Mouse (Mus musculus) midbrain, embryonic 14.5 days (tissue): ENCODE measurements around the gene Ccl1. TPM values are rescaled to one million over a fixed set of nuclear protein-coding genes. Genes with fewer than 3 reads are reported as not detected.

ENCODE experiments used
- ATAC-seq: fragments of 200-750 bp; cut with Nextera tagmentation; 2 replicates; pipeline ENCODE4 v1.8.0; 2017; ENCODE audit warnings: moderate number of reproducible peaks, moderate library complexity; ENCODE audit not compliant: low FRiP score, low TSS enrichment
- DNase-seq: peaks from one replicate; pipeline ENCODE4 v3.0.0-alpha.2; 2015
- H3K27ac ChIP-seq: fragments of 300-500 bp; sonication (generic); replicated peaks from 2 replicates; pipeline ENCODE4 v1.5.1; 2014; ENCODE audit warnings: mild to moderate bottlenecking, low read depth, low read length, moderate library complexity
- H3K27me3 ChIP-seq: fragments of 300-500 bp; sonication (generic); 2 replicates; pipeline ENCODE4 v1.6.1; 2014; ENCODE audit warnings: low read length, control low read depth, mixed read lengths; ENCODE audit not compliant: control insufficient read depth, insufficient read depth
- H3K36me3 ChIP-seq: fragments of 300-500 bp; sonication (generic); 2 replicates; pipeline ENCODE4 v1.6.1; 2014; ENCODE audit warnings: low read length, control low read depth; ENCODE audit not compliant: control insufficient read depth, insufficient read depth
- H3K4me1 ChIP-seq: fragments of 300-500 bp; sonication (generic); 2 replicates; pipeline ENCODE4 v1.6.1; 2014; ENCODE audit warnings: mild to moderate bottlenecking, antibody characterized with exemption, low read length, control low read depth; ENCODE audit not compliant: control insufficient read depth, insufficient read depth
- H3K4me2 ChIP-seq: fragments of 300-500 bp; sonication (generic); 2 replicates; pipeline ENCODE4 v1.6.1; 2014; ENCODE audit warnings: mild to moderate bottlenecking, low read length, moderate library complexity
- H3K4me3 ChIP-seq: fragments of 300-500 bp; sonication (generic); replicated peaks from 2 replicates; pipeline ENCODE4 v1.5.1; 2014; ENCODE audit warnings: low read depth, low read length
- H3K9ac ChIP-seq: fragments of 300-500 bp; sonication (generic); replicated peaks from 2 replicates; pipeline ENCODE4 v1.6.1; 2014; ENCODE audit warnings: mild to moderate bottlenecking, low read length, moderate library complexity
- H3K9me3 ChIP-seq: fragments of 300-500 bp; sonication (generic); 2 replicates; pipeline ENCODE4 v1.6.1; 2016; ENCODE audit warnings: low read length, control low read depth, mixed read lengths; ENCODE audit not compliant: control insufficient read depth
- whole genome bisulfite sequencing: fragments of 180-500 bp; shearing (Covaris S2); extraction: QIAGEN DNeasy Blood & Tissue Kit; methylation state at CpG from one replicate; pipeline ENCODE4 v1.1.7; 2014; 5-methylcytosine and 5-hydroxymethylcytosine counted together
- polyA plus RNA-seq: library from polyadenylated mRNA; unstranded; fragments of >200 nt; fragmentation: Nextera tagmentation; extraction: Ambion mirVana; gene quantifications from 2 replicates; pipeline ENCODE4 v1.2.1, GENCODE M21; 2014

The Ccl1 gene
- polyA plus RNA-seq, 1 experiment from 2014 or later, result 1.1 TPM

DNA sequence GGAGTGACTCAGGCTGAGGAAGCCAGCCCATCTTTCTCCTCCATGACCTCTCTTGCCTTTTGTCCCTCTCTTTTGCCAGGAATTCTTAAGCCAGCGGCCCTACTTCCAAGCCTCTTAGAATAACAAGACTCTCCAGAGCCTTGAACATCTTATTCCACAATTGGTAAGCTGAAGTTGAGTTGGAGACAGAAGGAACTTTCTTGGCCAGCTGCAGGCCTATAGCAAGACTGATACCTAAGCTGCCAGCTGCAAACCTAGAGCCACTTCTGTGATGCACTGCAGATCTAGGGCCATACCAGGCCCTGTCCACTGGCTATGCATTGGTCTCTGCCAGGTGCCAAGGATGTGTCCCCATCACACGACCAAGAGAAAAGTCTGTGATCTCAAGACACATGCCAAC lies 132.0 kb downstream of the Ccl1 start:
- Histone ChIP-seq H3K4me3 (no peak overlapping the region), H3K4me2 (no peak overlapping the region), H3K4me1 (no peaks in the 10 kb centered on the region), H3K36me3 (no peaks in the 10 kb centered on the region), H3K27me3 (no peaks in the 10 kb centered on the region), H3K9ac (no peak overlapping the region), H3K27ac (no peak overlapping the region), H3K9me3 (no peaks in the 10 kb centered on the region)
- ATAC-seq, result no peak
- no peak for DNase-seq
- 82% methylated on average over 2 of the region's 2 CpGs for WGBS

DNA sequence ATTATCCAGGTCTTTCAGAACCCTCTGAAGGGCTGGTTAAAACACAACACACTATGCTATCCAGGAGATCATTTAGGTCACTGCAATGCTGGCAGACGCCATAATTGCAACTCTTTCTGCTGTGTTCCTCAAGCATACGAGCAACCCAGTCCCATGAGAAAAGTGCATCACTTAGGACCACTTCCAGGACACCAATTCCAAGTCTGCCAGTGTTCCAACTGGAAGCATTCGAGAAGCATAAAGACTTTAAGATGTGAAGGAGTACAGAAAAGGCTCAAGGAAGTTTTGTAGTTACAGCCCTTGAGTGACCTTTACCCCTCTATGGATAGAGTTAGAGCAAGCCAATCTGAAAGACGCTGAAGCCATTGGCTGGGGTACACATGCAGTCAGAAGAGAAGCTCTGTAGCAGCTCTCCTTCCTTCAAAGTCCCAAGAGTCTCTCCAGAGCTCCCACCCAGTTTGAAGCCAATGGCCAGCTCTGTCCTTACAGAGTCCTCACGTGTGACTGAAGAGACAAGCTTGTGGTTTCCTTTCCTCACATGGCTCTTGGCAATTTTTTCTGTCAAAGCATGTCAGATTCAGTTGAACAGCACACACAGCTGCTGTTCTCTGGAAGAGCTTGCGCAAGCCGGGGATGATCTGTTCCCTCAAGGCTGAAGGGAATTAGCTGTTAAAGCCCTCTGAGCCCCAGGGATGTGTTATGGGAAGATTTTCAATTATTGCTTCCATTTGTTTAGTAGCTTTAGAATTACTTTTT lies 134.0 kb downstream of the Ccl1 start:
- Histone ChIP-seq H3K4me1 (no peaks in the 10 kb centered on the region), H3K9me3 (no peaks in the 10 kb centered on the region), H3K4me3 (no peak overlapping the region), H3K4me2 (no peak overlapping the region), H3K27me3 (no peaks in the 10 kb centered on the region), H3K9ac (no peak overlapping the region), H3K36me3 (no peaks in the 10 kb centered on the region), H3K27ac (no peak overlapping the region)
- no peak for ATAC-seq
- peak; percentile 35 for DNase-seq
- WGBS, result 68% methylated on average over 7 of the region's 7 CpGs

DNA sequence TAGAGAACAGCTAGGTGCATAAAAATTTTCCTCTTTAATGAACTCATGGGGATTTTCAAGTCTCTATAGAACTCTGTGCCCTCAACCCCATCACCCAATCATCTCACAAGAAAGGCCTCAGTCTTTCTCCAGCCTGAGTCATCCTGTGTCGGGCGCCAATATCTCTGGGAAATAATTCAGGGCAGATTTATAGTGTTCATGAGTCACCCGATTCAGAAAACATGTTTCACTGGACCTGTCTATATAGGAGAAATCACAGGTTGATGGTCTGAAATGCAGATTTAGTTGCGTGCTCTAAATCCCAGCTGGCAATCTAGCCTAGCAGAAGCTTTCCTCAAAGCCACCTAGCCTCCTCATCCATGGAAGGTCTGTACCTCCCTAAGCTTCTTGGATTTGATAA lies 136.0 kb downstream of the Ccl1 start:
- H3K4me1 ChIP-seq, result no peaks in the 10 kb centered on the region
- H3K4me2 ChIP-seq, result no peak overlapping the region
- no peaks in the 10 kb centered on the region for H3K27me3 ChIP-seq
- DNase-seq, result no peak
- no peaks in the 10 kb centered on the region for H3K36me3 ChIP-seq
- 92% methylated on average over 4 of the region's 4 CpGs for WGBS
- no peaks in the 10 kb centered on the region for H3K9me3 ChIP-seq
- no peak for ATAC-seq
- H3K9ac ChIP-seq, result no peak overlapping the region
- H3K4me3 ChIP-seq, result no peak overlapping the region
- no peak overlapping the region for H3K27ac ChIP-seq

DNA sequence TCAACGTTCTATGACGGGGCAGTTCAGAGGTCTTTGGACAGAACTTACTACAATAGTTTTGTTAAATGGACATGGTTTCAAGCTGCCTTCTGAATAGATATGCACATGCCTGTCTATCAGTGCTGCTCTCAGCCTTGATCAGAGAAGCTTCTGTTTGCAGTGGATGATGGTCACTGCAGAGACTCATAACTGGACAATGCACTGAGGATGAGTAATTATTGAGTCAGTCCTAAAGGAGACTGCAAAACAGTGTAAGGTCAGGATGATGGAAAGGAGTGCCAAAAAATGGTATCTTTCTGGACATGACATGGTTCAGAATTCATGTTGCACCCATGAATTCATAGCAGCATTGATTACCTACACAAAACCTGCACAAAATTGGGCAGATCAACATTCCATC lies 137.2 kb downstream of the Ccl1 start:
- Histone ChIP-seq H3K27ac (no peak overlapping the region), H3K9me3 (no peaks in the 10 kb centered on the region), H3K4me2 (no peak overlapping the region), H3K4me1 (no peaks in the 10 kb centered on the region), H3K9ac (no peak overlapping the region), H3K36me3 (no peaks in the 10 kb centered on the region), H3K27me3 (no peaks in the 10 kb centered on the region), H3K4me3 (no peak overlapping the region)
- ATAC-seq (no peak), DNase-seq (no peak)
- 94% methylated on average over 2 of the region's 2 CpGs for WGBS

DNA sequence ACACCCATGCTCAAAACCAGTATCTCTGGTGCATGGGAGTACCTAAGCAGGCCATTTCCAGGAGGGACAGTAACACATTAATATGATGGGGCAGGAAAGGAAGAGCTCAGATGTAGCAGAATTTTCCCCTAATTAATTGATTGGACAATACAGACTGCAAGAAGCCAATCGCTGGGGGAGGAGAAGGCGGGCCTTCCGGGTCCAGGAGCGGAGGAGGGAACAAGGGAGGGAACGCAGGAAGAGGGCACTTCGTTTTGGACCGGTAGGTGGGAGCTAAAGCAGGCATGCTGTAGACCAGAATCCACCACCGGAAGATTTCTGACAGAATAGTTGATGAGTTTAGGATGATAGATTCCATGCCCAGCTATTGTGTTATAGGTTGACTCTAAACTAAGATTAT lies 142.2 kb downstream of the Ccl1 start:
- Histone ChIP-seq H3K36me3 (no peaks in the 10 kb centered on the region), H3K4me1 (no peaks in the 10 kb centered on the region), H3K4me2 (no peak overlapping the region), H3K4me3 (no peak overlapping the region), H3K9ac (no peak overlapping the region), H3K27me3 (no peaks in the 10 kb centered on the region), H3K27ac (no peak overlapping the region), H3K9me3 (no peaks in the 10 kb centered on the region)
- no peak for ATAC-seq
- DNase-seq, result no peak
- 79% methylated on average over 8 of the region's 8 CpGs for WGBS

DNA sequence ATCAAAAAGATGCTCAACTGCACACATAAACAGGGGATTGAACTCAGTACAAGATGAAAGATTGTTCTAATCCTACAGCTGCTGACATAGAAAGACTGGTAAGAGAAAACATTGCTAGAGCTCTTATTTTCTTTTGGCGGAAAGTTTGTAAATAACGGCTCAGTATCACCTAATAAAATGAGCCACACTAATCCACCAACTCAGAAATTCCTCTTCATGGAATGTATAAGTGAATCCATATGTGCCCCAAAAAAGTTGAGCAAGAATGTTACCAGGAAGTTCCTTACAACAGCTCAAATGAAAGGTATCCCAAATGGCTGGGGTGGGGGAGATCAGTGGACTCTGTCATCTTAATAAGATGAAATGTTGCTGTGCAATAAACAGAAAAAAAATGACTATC lies 146.4 kb downstream of the Ccl1 start:
- ATAC-seq, result no peak
- H3K4me1 ChIP-seq, result no peaks in the 10 kb centered on the region
- WGBS, result 93% methylated on average over 2 of the region's 2 CpGs
- no peaks in the 10 kb centered on the region for H3K27me3 ChIP-seq
- no peak overlapping the region for H3K4me2 ChIP-seq
- DNase-seq, result no peak
- no peaks in the 10 kb centered on the region for H3K9me3 ChIP-seq
- H3K27ac ChIP-seq, result no peak overlapping the region
- no peaks in the 10 kb centered on the region for H3K36me3 ChIP-seq
- H3K4me3 ChIP-seq, result no peak overlapping the region
- H3K9ac ChIP-seq, result no peak overlapping the region

DNA sequence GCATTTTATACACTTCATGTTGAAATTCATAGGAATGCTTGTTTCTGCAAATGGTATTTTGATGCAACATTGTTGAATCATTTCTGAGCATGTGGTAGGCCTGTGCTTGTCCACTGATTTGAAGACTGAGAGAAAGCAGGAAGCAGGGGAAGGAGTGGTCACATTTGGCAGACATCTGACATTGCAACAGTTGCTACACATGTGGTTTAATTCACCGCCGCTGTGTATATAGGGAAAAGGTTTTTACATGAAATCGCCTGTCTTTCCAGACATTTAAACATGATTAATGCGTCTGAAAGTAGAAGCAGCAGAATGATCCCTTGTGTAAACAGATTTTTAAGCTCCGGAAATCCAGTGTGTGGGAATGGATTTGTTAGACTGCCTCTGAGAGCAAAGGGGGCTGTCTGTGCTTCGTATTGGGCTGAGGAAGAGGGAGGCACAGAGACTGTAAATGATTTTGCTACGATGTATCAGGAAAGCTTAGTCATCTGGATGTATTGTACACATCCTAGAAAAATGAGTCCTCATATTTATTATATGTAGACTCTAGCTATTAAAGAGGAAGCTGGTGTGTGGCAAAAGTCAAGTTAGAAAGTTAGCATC lies 165.9 kb downstream of the Ccl1 start:
- Histone ChIP-seq H3K36me3 (no peaks in the 10 kb centered on the region), H3K4me1 (no peaks in the 10 kb centered on the region), H3K4me3 (no peak overlapping the region), H3K9ac (no peak overlapping the region), H3K9me3 (no peaks in the 10 kb centered on the region), H3K27ac (no peak overlapping the region), H3K4me2 (no peak overlapping the region), H3K27me3 (no peaks in the 10 kb centered on the region)
- 76% methylated on average over 7 of the region's 7 CpGs for WGBS
- ATAC-seq, result no peak
- DNase-seq, result peak; percentile 23

DNA sequence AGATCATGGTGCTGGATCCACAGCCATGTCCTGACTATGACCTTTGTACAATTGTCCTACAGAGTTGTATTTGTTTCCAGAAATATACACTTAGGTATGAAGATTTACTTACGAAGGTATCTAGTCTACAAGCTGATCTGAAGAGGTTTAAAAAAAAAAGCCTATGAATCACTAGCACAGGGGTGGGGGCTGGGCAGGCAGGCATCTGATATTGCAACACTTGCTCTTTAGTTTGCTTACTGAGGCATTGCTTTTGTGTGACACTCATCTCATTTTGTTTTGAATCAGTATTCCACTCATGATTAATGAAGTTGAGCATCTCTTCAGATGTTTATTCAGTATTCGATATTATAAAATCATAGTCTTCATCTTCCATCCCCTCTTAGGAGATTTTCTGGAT lies 169.3 kb downstream of the Ccl1 start:
- Histone ChIP-seq H3K36me3 (no peaks in the 10 kb centered on the region), H3K4me3 (no peak overlapping the region), H3K9me3 (no peaks in the 10 kb centered on the region), H3K4me1 (no peaks in the 10 kb centered on the region), H3K27me3 (no peaks in the 10 kb centered on the region), H3K4me2 (no peak overlapping the region), H3K27ac (no peak overlapping the region), H3K9ac (no peak overlapping the region)
- ATAC-seq (no peak), DNase-seq (no peak)
- WGBS, result 91% methylated on average over 2 of the region's 2 CpGs

DNA sequence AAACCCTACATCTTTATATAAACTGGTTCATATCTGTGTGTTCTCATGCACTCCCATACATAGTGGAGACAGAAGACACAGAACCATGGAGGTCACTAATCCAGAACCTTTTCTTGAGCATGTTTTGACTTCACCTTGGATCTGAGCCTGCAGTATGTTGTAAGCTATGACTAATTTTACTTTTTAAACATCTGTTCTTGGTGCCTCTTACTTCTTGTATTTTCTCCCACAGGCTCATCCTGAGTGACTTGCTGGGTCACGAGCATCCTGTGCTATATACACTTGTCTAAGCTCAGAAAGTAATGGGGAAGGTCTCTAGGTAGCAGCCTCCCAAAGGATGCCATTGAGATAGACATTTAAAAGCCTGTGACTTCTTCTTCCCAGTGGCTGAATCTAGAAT lies 172.5 kb downstream of the Ccl1 start:
- Histone ChIP-seq H3K4me3 (no peak overlapping the region), H3K27me3 (no peaks in the 10 kb centered on the region), H3K9ac (no peak overlapping the region), H3K4me2 (no peak overlapping the region), H3K4me1 (no peaks in the 10 kb centered on the region), H3K36me3 (no peaks in the 10 kb centered on the region), H3K27ac (no peak overlapping the region), H3K9me3 (no peaks in the 10 kb centered on the region)
- WGBS, result 77% methylated on average over 1 of the region's 1 CpGs
- no peak for ATAC-seq
- no peak for DNase-seq
